Mouse (Mus musculus) bone marrow macrophage, adult 2 months (primary cell): ENCODE results near the gene Pde11a.

Experiments
- CTCF ChIP-seq: IDR thresholded peaks from 2 replicates; pipeline ENCODE4 v1.5.1; 2012; ENCODE audit warnings: low read depth, mild to moderate bottlenecking, low read length, moderate library complexity
- POLR2A ChIP-seq: IDR thresholded peaks from 2 replicates; pipeline ENCODE4 v1.6.1; 2012; ENCODE audit warnings: mild to moderate bottlenecking, low read depth, low read length, borderline replicate concordance

GRCm38 (mm10) chr2:76285150-76285549, 53.4 kb downstream of the Pde11a start:
- no peak for TF ChIP-seq CTCF
- TF ChIP-seq POLR2A = no peak
